Mouse (Mus musculus) heart, adult 2 months (tissue): ENCODE data around the gene Actrt2.

Experiments used
- CTCF ChIP-seq: fragments of 200-600 bp; IDR thresholded peaks from 2 replicates; pipeline ENCODE4 v1.8.1; 2022; ENCODE audit warnings: antibody characterized with exemption, mild to moderate bottlenecking, moderate library complexity
- POLR2A ChIP-seq: fragments of 200-500 bp; IDR thresholded peaks from 2 replicates; pipeline ENCODE4 v1.6.1; 2011; ENCODE audit warnings: mild to moderate bottlenecking, low read depth, low read length, control low read depth; ENCODE audit not compliant: insufficient read depth

DNA sequence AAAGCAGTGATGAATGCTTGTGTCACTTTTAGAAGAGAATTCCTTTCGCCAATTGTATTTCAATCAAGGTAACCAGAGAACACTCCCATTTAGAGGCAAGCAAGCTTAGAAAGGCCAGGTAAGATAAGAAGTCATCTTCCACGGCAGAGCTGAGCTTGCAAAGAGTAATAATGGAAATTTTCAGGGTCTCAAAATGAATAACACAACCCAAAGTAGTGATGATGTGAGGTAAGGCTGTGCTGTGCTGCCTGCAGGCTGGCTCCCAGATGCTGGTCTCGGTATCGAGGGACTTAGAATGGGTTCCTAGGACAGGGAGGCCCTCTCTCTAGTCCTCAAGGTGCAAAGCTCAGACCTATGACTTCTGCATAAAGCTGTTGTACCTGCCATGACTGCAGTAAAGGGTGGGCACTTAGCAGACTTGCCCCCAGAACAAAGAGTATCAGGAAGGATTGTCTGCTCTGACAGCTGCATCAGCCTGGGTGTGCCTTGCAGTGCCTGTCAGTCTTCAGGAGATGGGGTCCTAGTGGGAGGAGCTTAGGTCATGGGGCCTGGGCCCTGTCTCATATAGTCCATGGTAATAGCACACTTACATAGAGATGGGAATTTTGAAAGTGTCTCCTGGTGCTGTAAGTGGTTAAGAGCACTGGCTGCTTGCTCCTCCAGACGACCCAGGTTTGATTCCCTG lies 15.5 kb upstream of the Actrt2 start:
- TF ChIP-seq CTCF (no peak), POLR2A (no peak)
